Mouse (Mus musculus) thymus, adult 2 months (tissue): ENCODE results near the gene Pex10. TPM values are rescaled to one million over a fixed set of nuclear protein-coding genes. Genes with fewer than 3 reads are reported as not detected.

Source experiments
- DNase-seq: peaks from one replicate; pipeline ENCODE4 v3.0.0; 2021
- H3K27ac ChIP-seq: fragments of 200-500 bp; 2 replicates; pipeline ENCODE4 v1.5.1; 2012; ENCODE audit warnings: low read length, control low read depth; ENCODE audit not compliant: control insufficient read depth, insufficient read depth
- H3K27me3 ChIP-seq: fragments of 200-500 bp; 2 replicates; pipeline ENCODE4 v1.6.1; 2012; ENCODE audit warnings: mild to moderate bottlenecking, low read length, moderate library complexity, mixed read lengths; ENCODE audit not compliant: control insufficient read depth, insufficient read depth
- H3K36me3 ChIP-seq: fragments of 200-500 bp; 2 replicates; pipeline ENCODE4 v1.6.1; 2012; ENCODE audit warnings: mild to moderate bottlenecking, low read length, moderate library complexity; ENCODE audit not compliant: control insufficient read depth, insufficient read depth
- H3K4me1 ChIP-seq: fragments of 200-500 bp; replicated peaks from 2 replicates; pipeline ENCODE4 v1.6.1; 2012; ENCODE audit warnings: low read length; ENCODE audit not compliant: control insufficient read depth, insufficient read depth
- H3K4me3 ChIP-seq: fragments of 200-500 bp; 2 replicates; pipeline ENCODE4 v1.5.1; 2012; ENCODE audit warnings: mild to moderate bottlenecking, low read length, control low read depth, moderate library complexity; ENCODE audit not compliant: control insufficient read depth, insufficient read depth
- CTCF ChIP-seq: fragments of 200-500 bp; IDR thresholded peaks from 2 replicates; pipeline ENCODE4 v1.5.1; 2012; ENCODE audit warnings: mild to moderate bottlenecking, control low read depth, low read length, moderate library complexity, borderline replicate concordance; ENCODE audit not compliant: control insufficient read depth, poor library complexity, insufficient read depth; ENCODE audit errors: extremely low read depth
- POLR2A ChIP-seq: fragments of 200-500 bp; IDR thresholded peaks from 2 replicates; pipeline ENCODE4 v1.6.1; 2012; ENCODE audit warnings: mild to moderate bottlenecking, low read length, control low read depth, moderate library complexity; ENCODE audit not compliant: control insufficient read depth, poor library complexity, insufficient read depth; ENCODE audit errors: extremely low read depth
- WGBS: fragments of 180-500 bp; shearing (Covaris S2); methylation state at CpG from one replicate; pipeline ENCODE4 v1.1.7; 2018; 5-methylcytosine and 5-hydroxymethylcytosine counted together
- polyA plus RNA-seq: library from polyadenylated mRNA; depleted of rRNA; stranded (reverse); fragments of >200 nt; gene quantifications from 2 replicates; pipeline ENCODE4 v1.2.3, GENCODE M21; 2012

The Pex10 gene
- polyA plus RNA-seq, 1 experiment, result 38.0 TPM

- Histone ChIP-seq H3K27me3 (peaks cover 4% of the 10 kb centered on the region; the same call in 1 of the 2 replicates), H3K4me1 (no peaks in the 10 kb centered on the region), H3K4me3 (no peak overlapping the region), H3K36me3 (no peaks in the 10 kb centered on the region), H3K27ac (no peak overlapping the region)
- no peak for DNase-seq
- 73% methylated on average over 9 of the region's 9 CpGs for WGBS
- TF ChIP-seq CTCF, result no peak
- no peak for TF ChIP-seq POLR2A
Measured at GRCm38 (mm10) chr4:155040197-155040596, 26.6 kb upstream of the Pex10 start.

GRCm38 (mm10) chr4:155040696-155041095, 26.1 kb upstream of the Pex10 start:
- Histone ChIP-seq H3K4me1 (no peaks in the 10 kb centered on the region), H3K4me3 (no peak overlapping the region), H3K27me3 (peaks cover 4% of the 10 kb centered on the region; the same call in 1 of the 2 replicates), H3K27ac (no peak overlapping the region), H3K36me3 (no peaks in the 10 kb centered on the region)
- 67% methylated on average over 6 of the region's 6 CpGs for WGBS
- TF ChIP-seq CTCF (no peak), POLR2A (no peak)
- DNase-seq, result no peak

GRCm38 (mm10) chr4:155042606-155043288, 24.1 kb upstream of the Pex10 start:
- 6% methylated on average over 65 of the region's 65 CpGs for WGBS
- H3K36me3 ChIP-seq, result no peaks in the 10 kb centered on the region
- DNase-seq, result no peak
- no peak overlapping the region for H3K27ac ChIP-seq
- no peak overlapping the region for H3K4me3 ChIP-seq
- no peaks in the 10 kb centered on the region for H3K4me1 ChIP-seq
- peaks cover 4% of the 10 kb centered on the region; the same call in 1 of the 2 replicates for H3K27me3 ChIP-seq
- no peak for TF ChIP-seq CTCF

- no peak overlapping the region for H3K4me3 ChIP-seq
- H3K27ac ChIP-seq, result no peak overlapping the region
- H3K36me3 ChIP-seq, result no peaks in the 10 kb centered on the region
- 10% methylated on average over 25 of the region's 25 CpGs for WGBS
- TF ChIP-seq CTCF (no peak), POLR2A (no peak)
- H3K27me3 ChIP-seq, result peaks cover 4% of the 10 kb centered on the region; the same call in 1 of the 2 replicates
- no peak for DNase-seq
- H3K4me1 ChIP-seq, result no peaks in the 10 kb centered on the region
Measured at GRCm38 (mm10) chr4:155043289-155043625, 23.6 kb upstream of the Pex10 start.

- Histone ChIP-seq H3K4me1 (peaks cover 24% of the 10 kb centered on the region), H3K27me3 (peaks cover 4% of the 10 kb centered on the region; the same call in 1 of the 2 replicates), H3K27ac (no peak overlapping the region), H3K4me3 (no peak overlapping the region), H3K36me3 (no peaks in the 10 kb centered on the region)
- 92% methylated on average over 14 of the region's 14 CpGs for WGBS
- TF ChIP-seq CTCF (no peak), POLR2A (no peak)
- no peak for DNase-seq
Measured at GRCm38 (mm10) chr4:155046636-155047035, 20.2 kb upstream of the Pex10 start.

GRCm38 (mm10) chr4:155050116-155050515, 16.7 kb upstream of the Pex10 start:
- H3K27me3 ChIP-seq, result no peaks in the 10 kb centered on the region
- WGBS, result 7% methylated on average over 7 of the region's 7 CpGs
- no peak overlapping the region for H3K4me3 ChIP-seq
- no peak overlapping the region for H3K27ac ChIP-seq
- H3K4me1 ChIP-seq, result peaks cover 36% of the 10 kb centered on the region
- TF ChIP-seq CTCF, result 0 out of 2 replicates have a peak, but pooled peaks have one; percentile 26
- TF ChIP-seq POLR2A, result no peak
- no peaks in the 10 kb centered on the region for H3K36me3 ChIP-seq
- DNase-seq, result peak; percentile 69

GRCm38 (mm10) chr4:155056724-155057123, 10.1 kb upstream of the Pex10 start, which contains the start of gene Plch2:
Plch2 (minus strand) TSS chr4:155056784.
- no peak within 1 kb of the TSS for H3K27ac ChIP-seq
- no peak within 1 kb of the TSS for H3K4me3 ChIP-seq
- TF ChIP-seq CTCF, result no peak
- no peak for TF ChIP-seq POLR2A
- H3K4me1 ChIP-seq, result peaks cover 11% of the 10 kb centered on the region
- WGBS, result 71% methylated on average over 10 of the region's 10 CpGs
- DNase-seq, result no peak
- H3K36me3 ChIP-seq, result no peaks in the 10 kb centered on the region
- no peaks in the 10 kb centered on the region for H3K27me3 ChIP-seq
